Mouse (Mus musculus): ENCODE data around the gene Klhl29.

- no peak for TF ChIP-seq CTCF (IDR thresholded peaks at IDR 0.05; ENCODE audit: extremely low read depth, insufficient read length, insufficient replicate concordance, low read depth, low read length)
- TF ChIP-seq POLR2A (IDR thresholded peaks at IDR 0.05; ENCODE audit: low read depth, low read length): no peak
Measured at GRCm38 (mm10) chr12:5254246-5254982, 121.1 kb downstream of the Klhl29 start.
